Mouse (Mus musculus) left cerebral cortex, postnatal 25 days (tissue): ENCODE data around the gene Gtdc1. TPM values are rescaled to one million over a fixed set of nuclear protein-coding genes. Genes with fewer than 3 reads are reported as not detected.

Experiments used
- DNase-seq, 2 experiments: peaks; one replicate each; pipeline ENCODE4 v3.0.0; 2022; ENCODE audit warnings: low spot score in 2 of 2, mixed read lengths in 1 of 2
- intact Hi-C: fragments of 180-260 bp; cut with DNase I; formaldehyde crosslinking; loops from one replicate; pipeline ENCODE4 v1.15.1; 2025
- total RNA-seq, 2 experiments: library from RNA; stranded (reverse); gene quantifications; 2 replicates each; pipeline ENCODE4 v1.2.3; 2021

Gtdc1 gene
- total RNA-seq, 2 experiments from 2014 or later = 79.8 to 82.3 TPM

DNA sequence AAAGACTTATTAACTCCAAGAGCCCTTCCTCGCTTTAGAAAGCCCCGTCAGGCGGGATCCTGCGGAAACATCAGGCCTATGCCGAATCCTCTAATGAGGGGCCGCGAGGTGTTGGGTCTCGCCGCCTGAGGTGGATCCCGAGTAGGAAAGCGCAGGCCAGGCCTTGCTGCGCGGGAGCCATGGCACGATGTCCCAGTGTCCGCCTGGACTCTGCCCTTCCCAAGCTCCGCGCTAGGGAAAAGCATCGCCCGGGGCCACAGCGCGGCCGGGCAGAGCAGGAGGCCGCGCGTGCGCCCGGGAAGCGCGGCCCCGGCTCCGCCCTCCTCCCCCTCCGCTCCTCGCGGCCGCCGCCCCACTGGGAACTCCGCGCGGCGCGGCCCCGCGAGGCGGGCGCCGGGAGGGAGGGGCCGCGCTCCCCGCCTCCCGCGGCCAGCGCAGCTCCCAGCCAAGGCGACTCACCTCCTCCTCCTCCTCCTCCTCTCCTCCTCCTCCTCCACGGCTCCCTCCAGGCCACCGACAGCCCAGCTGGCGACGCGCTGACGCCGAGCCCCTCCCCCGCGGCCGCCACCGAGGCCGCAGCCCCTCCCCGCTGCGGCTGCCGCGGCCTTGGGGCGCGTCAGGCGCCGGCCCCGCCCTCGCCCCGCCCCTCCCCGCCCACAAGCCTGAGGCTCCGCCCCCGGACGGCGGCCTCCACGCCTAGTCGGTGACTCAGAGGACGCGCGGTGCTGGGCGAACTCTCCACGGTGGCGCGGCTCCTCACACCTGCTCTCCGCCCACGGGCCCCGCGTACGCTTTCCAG, 575 bp downstream of the Gtdc1 start:
- DNase-seq = peak; percentile 89 to 94
- intact Hi-C loops = loop anchor here (5.0 kb wide), 3 partner anchors 40 to 360 kb away; no protein-coding TSS in a partner anchor

DNA sequence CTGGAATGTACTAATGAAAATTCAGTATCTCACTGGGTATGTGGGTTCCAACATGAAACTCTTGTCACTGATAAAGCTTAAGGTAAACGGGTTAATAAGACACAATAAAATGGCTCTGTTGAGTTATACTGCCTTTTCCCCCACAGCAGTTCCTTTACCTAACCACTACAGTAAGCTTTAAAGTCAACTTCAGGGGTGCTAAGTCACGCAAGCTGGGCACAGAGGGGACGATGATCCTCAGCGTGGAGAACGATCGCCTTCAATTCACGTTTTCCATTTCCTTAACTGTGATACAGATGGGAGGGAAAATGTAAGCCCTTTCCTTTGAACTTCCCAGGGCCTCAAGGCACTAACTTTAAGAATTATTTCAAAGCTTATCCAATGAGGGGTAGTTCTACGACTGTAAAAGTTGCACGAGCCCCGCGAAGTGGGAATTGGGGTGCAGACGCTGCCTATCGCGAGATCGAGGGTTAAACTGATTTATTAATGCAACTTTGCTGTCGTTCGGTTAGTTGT, 1.2 kb downstream of the Gtdc1 start:
- intact Hi-C loops = loop anchor here (5.0 kb wide), 3 partner anchors 41 to 359 kb away; no protein-coding TSS in a partner anchor
- DNase-seq = no peak

DNA sequence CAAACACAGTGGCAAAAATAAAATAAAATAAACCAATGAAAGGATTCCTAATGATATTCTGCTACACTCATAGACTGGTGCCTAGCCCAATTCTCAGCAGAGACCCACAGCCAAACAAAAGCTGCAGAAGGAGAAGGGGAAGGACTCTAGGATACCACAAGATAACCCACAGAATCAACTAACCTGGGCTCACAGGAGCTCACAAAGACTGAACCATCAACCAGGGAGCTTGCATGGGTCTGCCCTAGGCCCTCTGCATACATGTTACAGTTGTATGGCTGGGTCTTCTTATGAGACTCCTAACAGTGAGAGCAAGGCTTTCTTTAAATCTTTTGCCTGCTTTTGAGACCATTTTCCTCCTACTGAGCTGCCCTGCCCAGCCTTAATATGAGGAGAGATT, 2.8 kb downstream of the Gtdc1 start:
- intact Hi-C loops = loop anchor here (5.0 kb wide), 3 partner anchors 43 to 357 kb away; no protein-coding TSS in a partner anchor
- DNase-seq = no peak

DNA sequence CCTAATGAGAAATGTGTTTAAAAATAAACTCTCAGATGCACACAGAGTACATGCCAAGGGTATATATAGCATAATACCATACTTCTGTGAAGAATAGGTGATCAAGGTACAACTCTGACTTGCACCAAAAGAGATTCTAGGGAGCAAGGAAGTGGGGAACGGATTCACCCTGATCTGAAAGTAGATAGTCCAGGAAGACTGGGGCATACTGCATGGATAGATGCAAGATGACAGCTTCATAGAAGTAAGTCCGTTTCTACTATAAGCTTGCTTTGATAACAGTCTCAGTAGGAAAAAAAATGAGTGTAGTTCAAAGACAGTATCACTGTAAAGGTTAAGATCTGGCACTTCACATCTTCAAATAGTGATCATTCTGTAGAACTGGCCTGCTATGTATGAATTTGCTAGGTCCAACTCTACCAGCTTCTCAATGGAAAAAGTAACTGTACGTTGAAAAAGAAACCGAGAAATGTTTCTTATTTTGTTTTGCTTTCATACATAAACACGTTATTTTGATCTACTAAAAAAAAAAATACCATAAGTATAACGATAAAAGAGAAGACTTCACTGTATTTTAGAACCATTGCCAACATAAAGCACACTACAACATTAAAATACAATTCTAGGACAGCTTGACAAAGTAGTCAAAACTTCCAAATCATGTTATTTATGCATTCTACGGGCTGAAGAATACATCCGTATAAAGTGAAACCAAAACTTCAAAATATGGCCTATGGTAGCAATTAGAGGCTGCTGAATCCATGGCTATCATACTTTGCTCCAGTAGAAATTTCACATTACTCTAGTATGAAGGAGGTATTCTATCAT, 4.2 kb downstream of the Gtdc1 start:
- DNase-seq = no peak
- intact Hi-C loops = no loop called here

DNA sequence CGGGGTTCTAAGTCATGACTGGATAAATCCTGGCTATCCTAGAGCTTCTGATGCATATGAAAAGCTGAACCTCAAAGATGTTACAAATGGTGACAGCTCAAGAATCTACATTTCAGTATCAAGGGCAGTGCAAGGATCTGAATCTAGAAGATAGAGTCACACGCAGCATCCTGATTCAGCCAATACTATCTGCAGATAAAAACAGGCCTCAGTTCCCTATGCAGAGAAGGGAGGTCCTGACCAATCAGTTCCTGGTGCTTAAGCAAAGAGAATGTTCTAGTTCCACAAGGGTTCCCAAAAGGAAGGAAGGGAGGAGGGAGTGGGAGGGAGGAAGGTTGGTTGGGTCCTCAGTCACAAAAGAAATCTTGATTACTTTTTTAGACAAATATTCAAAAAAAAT, 5.0 kb downstream of the Gtdc1 start:
- intact Hi-C loops = no loop called here

DNA sequence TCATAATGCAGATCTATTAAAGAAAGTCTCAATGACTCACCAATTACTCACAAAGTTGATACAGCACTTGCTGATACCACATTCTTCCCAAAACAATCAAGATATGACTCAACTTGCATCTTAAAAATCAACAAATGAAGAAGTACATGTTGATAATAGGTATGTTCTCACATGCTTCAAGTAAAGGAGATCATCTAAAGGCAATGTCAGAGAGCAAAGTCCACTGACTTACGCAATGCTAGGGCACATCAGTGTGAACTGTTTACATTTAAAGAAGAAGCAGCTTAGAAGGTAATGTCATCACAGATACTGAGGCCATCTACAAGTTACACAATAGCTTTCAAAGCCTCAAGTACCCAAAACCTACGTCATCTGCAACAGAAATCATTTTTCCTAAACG, 7.0 kb downstream of the Gtdc1 start:
- intact Hi-C loops = no loop called here
- no peak for DNase-seq

More for the DNA sequence above, 5.0 kb downstream of the Gtdc1 start:
- no peak for DNase-seq

DNA sequence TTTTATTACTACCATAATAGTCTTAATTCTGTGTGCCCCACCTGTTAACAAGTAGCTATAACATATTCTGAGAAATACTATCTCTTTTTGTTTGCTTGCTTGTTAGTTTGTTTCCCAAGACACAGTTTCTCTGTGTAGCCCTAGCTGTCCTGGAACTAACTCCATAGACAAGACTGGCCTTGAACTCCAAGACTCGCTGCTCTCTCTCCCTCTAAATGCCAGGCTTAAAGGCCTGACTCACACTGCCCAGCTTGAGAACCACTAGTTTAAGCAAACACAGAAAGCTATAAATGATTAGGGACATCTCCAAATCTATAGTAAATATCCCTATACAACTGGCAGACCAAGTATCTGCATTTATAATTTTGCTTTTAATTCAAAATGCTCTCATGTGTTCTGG, 8.1 kb downstream of the Gtdc1 start:
- no peak for DNase-seq
- intact Hi-C loops = no loop called here

DNA sequence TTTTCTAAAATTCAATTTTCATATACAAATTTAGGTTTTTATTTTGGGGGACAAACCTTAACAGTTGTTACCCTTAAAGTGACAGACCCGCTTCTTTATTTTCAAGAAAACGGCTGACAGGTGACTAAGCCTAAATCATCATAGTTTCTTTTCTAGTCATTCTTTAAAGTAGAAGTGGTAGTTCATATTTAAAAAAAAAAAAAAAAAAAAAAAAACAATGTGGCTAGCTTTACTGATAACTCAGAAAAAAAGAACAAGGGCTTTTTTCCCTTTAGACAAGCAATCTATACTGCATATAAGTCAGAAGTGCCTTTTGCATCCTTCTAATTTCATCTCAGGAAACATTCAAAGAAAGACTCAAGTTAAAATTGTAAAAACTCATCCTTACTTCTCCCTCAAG, 8.7 kb downstream of the Gtdc1 start:
- no peak for DNase-seq
- intact Hi-C loops = no loop called here

DNA sequence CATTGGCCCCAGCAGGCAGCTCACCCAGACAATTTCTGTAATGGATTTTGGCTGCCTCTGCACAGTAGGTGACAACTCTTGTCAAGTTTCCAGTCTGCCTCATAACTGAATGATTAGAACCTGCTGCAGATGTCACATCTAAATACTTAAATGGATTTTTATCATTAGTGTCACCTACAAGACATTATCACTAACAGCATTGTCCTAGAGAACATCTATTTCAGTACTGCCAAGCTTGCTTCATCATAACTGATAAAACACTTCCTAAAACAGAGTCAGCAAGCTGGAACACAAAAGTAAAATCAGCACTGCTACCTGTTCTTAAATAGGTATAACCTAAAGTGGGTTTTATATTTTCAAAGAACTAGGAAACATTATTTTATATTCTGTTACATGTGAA, 11.2 kb downstream of the Gtdc1 start:
- intact Hi-C loops = no loop called here

DNA sequence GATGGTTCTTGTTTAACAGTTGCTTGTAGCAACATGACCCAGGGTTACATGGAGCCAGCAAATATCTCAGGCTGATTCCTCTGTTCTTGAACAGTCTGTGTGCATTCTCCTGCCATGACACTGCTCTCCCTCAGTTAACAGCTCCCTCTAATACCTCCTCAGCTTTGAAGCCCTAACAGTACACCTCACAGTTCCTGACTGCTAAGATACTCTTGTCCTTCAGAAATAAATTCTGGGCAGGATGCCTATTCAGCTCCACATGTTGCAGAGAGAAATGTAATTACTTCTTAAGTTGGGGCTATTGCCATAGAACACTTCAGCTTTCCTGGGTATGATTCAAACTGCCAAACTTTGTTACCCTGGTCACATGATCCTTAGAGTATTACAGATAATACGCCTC, 29.7 kb downstream of the Gtdc1 start:
- DNase-seq = peak in 1 of 2 experiments; percentile 18
- intact Hi-C loops = no loop called here

More for the DNA sequence above, 11.2 kb downstream of the Gtdc1 start:
- no peak for DNase-seq

DNA sequence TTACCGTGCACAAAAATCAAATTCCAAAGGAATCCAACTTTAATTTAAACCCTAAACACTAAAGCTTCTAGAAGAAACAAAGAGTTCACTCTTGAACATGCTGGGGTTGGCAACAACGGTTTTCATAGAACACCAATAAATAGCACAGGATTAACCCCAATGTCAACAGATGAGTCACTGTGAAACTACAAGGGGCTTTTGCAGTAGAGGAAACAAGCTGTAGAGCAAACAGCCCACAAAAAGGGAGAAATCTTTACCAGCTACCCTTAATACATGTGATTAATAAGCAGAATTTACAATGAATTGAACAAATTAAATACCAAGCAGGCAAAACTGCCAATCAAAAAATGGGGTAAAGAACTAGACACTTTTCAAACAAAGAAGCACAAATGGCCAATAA, 53.7 kb downstream of the Gtdc1 start:
- intact Hi-C loops = no loop called here

DNA sequence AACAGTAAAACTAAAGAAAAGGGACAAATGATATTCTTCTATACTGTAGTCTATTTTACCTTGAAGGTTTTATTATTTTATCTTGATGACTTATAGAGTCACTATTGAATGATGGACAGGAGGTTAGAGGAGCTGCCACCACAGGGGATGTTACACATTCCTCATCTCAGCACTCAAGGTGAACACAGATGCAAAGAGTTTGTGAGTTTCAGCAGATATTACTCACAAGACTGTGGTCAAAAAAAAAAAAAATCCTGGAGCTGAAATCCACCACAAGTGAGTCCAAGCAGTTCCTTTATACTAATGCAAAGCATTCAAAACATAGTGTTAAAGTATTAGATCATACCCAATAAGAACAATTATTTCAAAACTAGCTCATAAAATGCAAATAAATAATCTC, 62.7 kb downstream of the Gtdc1 start:
- DNase-seq = no peak
- intact Hi-C loops = no loop called here

More for the DNA sequence above, 53.7 kb downstream of the Gtdc1 start:
- no peak for DNase-seq

DNA sequence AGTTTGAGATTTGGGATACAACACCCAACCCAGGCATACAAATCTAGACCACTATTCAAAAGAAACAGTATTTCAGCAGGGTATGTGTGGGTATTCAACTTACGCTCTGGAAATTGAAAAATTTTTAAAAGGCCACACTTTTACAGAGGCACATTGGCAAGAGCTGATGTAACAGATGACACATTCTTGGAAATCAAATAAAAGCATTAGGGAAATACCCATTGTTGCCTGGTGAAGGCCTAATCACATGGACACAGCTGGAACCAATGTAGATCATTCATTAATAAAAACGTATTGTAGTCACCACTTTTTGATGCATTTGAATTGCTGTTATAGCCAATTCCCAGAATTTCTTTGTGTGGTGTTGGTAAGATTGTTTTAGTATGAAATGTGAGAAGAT, 73.0 kb downstream of the Gtdc1 start:
- no peak for DNase-seq
- intact Hi-C loops = no loop called here

DNA sequence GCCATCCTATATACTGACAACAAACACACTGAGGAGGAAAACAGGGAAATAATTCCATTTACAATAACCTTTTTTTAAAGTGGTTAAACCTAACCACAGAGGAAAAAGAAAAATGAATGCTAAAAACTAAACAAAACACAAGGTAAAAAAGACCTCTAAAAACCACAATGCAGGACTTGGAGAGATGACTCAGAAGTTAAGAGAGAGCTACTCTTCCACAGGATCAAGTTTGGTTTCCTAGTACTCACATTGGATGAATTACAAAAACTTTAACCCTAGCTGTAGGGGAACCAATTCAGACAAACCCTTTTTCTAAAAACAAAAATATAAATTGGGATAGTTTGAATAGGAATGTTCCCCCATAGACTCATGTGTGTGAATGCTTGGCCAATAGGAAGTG, 77.8 kb downstream of the Gtdc1 start:
- intact Hi-C loops = no loop called here
- DNase-seq = no peak

DNA sequence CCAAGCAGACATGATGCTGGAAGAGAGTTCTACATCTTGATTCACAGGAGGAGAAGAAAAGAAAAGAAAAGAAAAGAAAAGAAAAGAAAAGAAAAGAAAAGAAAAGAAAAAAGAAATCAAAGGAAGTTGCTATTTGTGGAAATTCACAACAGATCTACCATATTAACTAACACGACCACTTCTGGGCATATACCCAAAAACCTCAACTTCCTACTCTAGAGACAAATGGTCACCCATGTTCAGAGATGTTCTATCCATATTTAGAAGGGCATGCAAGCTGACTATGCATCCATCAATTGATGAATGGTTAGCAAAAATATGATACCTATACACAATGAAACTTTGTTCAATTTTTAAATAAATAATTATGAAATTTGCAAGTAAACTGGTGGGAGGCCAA, 79.3 kb downstream of the Gtdc1 start:
- intact Hi-C loops = no loop called here
- no peak for DNase-seq

DNA sequence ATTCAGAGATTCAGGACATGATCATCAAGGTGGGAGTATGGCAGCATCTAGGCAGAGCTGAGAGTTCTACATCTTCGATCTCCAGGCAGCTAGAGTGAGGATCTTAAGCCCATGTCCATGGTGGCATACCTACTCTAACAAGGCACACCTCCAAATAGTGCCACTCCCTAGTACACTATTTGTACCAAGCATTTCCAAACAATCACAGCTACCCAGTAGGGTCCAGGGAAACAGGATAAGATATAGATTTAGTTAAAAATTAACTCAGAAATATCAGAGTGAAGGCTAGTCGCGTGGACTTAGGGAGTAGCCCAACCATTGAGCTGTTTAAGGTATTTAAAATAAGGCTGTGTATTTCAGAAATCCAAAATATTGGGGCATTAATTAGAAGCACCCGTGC, 82.0 kb downstream of the Gtdc1 start:
- DNase-seq = no peak
- intact Hi-C loops = no loop called here

DNA sequence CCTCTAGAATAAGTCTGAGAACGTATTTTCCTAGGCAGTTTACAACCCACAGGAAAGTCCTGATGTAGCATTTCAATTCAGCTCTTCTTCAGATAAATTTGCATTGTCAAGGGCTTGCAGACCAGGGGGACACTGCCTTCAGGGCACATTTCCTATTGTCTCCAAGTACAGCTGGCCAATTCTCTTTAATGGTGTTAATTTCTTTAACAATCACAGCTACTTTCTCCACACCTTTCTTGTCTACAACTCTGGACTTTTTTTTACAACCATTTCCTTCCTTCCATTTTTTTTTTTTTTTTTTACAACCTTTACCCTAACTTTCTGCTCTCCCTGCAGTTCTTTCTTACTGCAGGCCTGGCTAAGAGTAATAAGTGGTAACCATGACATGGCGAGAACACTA, 97.7 kb downstream of the Gtdc1 start:
- intact Hi-C loops = no loop called here

DNA sequence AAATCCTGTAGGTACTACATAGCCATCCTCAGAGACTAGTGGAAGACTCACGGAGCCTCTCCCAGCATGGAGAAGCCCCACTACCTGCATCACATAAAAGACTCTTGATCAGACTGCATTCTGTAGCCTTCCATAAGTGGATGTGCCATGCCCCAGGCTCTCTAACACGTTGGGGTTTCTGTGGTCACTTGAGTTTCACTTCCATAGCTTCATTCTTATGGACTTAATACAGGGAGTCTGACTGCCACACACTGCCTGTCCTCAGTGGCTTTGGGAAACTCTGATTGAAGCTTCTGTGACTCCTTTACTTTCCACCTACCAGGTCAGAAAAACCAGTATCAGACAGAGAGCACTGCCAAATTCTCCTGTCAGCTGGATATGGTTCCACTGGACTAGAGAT, 98.1 kb downstream of the Gtdc1 start:
- intact Hi-C loops = no loop called here
- no peak for DNase-seq

More for the DNA sequence above, 97.7 kb downstream of the Gtdc1 start:
- DNase-seq = no peak

DNA sequence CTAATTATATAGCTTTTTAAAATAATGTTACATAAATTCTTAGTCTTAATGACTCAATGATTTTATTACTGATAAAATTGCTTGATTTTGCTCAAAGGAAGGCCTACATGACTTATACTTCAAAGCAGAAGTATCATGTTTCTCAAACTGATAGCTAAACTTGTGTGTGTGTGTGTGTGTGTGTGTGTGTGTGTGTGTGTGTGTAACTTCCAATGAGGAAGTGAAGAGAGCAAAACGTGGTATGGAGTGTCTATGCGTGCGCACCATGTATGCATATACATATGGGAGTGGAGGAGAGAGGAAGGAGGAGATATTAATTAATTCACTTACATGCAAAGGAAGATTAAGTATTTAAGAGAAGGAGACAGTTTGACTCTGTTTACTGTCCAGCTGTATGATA, 100.8 kb downstream of the Gtdc1 start:
- intact Hi-C loops = no loop called here
- no peak for DNase-seq

DNA sequence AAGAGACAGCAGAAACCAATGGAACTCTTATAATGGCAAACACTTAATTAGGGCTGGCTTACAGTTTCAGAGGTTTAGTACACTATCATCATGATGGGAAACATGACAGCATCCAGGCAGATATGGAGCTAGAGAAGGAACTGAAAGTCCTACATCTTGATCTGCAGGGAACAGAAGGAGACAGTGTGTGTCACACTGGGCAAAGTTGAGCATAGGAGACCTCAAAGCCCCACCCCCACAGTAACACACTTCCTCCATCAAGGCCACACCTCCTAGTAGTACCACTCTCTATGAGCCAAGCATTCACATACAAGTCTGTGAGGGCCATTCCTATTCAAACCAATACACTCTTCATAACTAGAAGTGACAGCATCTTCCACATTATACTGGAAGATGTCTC, 109.7 kb downstream of the Gtdc1 start:
- no peak for DNase-seq
- intact Hi-C loops = no loop called here

DNA sequence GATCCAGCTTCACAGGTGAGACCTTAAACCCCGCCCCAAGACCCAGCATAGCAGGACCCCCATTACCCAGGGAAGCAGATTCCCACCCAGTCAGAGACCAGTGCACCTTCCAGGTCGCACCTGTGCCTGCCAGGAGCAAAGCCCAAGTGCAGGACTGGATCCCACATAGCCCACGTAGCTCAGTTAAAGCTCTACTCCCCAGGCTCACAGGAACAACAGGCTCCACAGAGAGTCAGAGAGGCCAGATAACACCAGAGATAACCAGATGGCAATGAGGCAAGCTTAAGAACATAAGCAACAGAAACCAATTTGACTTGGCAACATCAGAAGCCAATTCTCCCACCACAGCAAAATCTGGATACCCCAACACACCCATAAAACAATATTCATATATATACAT, 113.7 kb downstream of the Gtdc1 start:
- intact Hi-C loops = no loop called here

More for the DNA sequence above, 113.7 kb downstream of the Gtdc1 start:
- DNase-seq = no peak
